Comparison of ENCODE assay signal across 10 mouse cellular contexts in the genomic region with DNA sequence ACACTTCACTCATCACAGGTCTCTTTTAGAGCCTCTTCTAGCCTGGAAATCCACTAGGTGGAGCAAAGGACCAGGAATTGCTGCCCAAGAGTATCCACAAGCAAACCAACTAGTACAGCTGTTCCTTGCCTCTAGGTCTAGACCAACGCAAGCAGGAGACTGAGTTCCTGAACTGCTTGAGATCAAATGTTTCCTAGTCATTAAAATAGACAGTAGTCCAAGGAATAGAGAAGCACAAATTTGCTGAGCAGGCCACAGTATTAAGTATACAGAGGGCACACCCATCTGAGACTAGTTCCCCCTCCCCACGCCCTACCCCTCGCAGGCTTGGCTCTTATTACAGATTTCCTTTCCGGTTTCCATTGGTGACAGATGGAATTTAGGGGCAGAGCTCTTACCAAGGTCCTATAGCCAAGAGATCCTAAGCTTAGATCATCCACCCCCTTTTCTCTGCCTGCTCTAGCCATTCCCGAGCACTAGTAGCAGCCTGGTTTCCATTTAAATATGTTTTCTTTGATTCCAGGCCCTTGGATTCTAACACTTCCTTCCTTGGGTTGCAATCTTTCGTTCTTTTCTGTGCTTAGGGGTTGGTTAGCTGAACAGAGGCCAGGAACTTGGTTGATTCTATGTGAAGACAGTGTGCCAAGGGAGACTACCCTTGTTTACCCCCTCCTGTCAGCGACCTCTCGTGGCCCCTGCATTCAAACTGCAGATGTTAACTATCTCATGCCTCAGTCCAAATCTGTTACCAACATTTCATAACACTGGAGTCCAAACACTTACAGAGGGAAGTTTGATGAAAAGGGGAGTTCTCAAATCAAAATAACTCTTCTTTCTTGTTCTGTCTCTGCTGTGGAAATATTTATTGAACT. TPM values are rescaled to one million over a fixed set of nuclear protein-coding genes. Genes with fewer than 3 reads are reported as not detected.
DNase-seq lines count a peak whose midpoint lies in the region; ATAC-seq lines count a peak whose summit lies in the region.
"Had no signal": no experiment of that assay in that cellular context is flagged by ENCODE, and none has a peak within 500 bp of the region (broad histone marks: within the 10 kb centered on the region; RNA-seq: fewer than 3 reads in every experiment).

No protein-coding gene starts in this region.

- peaks cover 2% of the 10 kb centered on the region; the same call in 1 of the 2 replicates for H3K4me1 ChIP-seq in heart, embryonic 16.5 days (ENCODE audit: control insufficient read depth, insufficient read depth, low read length)
- H3K4me1 ChIP-seq: neural tube, embryonic 13.5 days had no signal

- H3K4me3 ChIP-seq in heart, embryonic 16.5 days (ENCODE audit: low read length) = no peak overlapping the region
- H3K4me3 ChIP-seq: neural tube, embryonic 13.5 days had no signal

- H3K9me3 ChIP-seq in heart, embryonic 16.5 days (replicated peaks; ENCODE audit: control insufficient read depth, low read length) = no peaks in the 10 kb centered on the region
- H3K9me3 ChIP-seq: neural tube, embryonic 13.5 days had no signal

- peak; percentile 58 to 65 for DNase-seq in cerebellum, postnatal 14 days
- DNase-seq in cerebellum, adult 8-10 months = no peak
- peak; percentile 17 to 18 for DNase-seq in thymus, postnatal 36 days
- DNase-seq in thymus, postnatal 10 days (ENCODE audit: low spot score in 2 of 2) = no peak
- DNase-seq in left cerebral cortex, postnatal 36 days (ENCODE audit: low spot score in 2 of 2) = peak; percentile 14 to 25
- DNase-seq in right cerebral cortex, postnatal 4 days = peak; percentile 5

- H3K36me3 ChIP-seq in heart, embryonic 16.5 days (ENCODE audit: control insufficient read depth, insufficient read depth) = no peaks in the 10 kb centered on the region
- H3K36me3 ChIP-seq: neural tube, embryonic 13.5 days had no signal

- no peaks in the 10 kb centered on the region for H3K27me3 ChIP-seq in heart, embryonic 16.5 days (ENCODE audit: control insufficient read depth, insufficient read depth, low read length)
- H3K27me3 ChIP-seq: neural tube, embryonic 13.5 days had no signal

- intact Hi-C loops in left cerebral cortex, postnatal 36 days (cut with DNase I) = no loop called here

- no peak overlapping the region; the same call in 1 of the 2 replicates for H3K4me2 ChIP-seq in heart, embryonic 16.5 days (ENCODE audit: low read depth, low read length)
- H3K4me2 ChIP-seq: neural tube, embryonic 13.5 days had no signal

- no peak overlapping the region for H3K27ac ChIP-seq in heart, embryonic 16.5 days (ENCODE audit: low read length)
- H3K27ac ChIP-seq: neural tube, embryonic 13.5 days had no signal

- WGBS in heart, embryonic 16.5 days = 44% methylated on average over 8 of the region's 8 CpGs

- ATAC-seq in heart, embryonic 16.5 days (replicated peaks; ENCODE audit: extremely low read depth, insufficient read depth, low FRiP score) = 0 out of 2 replicates have a peak, but pooled peaks have one; percentile 14
- ATAC-seq in erythroid progenitor cell, adult 5-6 weeks (replicated peaks; ENCODE audit: low FRiP score, poor library complexity, severe bottlenecking) = no peak

- no peak overlapping the region for H3K9ac ChIP-seq in heart, embryonic 16.5 days (ENCODE audit: low read length)
- H3K9ac ChIP-seq: neural tube, embryonic 13.5 days had no signal

RNA-seq across cellular contexts. Expression of a gene that starts 21.0 kb away (rescaled TPM):
- 2.4 and 3.2 TPM in 2 replicates for polyA plus RNA-seq in heart, embryonic 16.5 days (2015; fragmentation: Nextera tagmentation; extraction: Ambion mirVana)
- total RNA-seq in left cerebral cortex, postnatal 36 days (2021) = 1 to 10 TPM; 1.3 to 1.5 TPM
- 1.1 TPM in 1 of 2 replicates, not detected in the other for total RNA-seq in erythroid progenitor cell, adult 5-6 weeks (2015; ENCODE audit: low replicate concordance)
- 1.3 TPM in 1 of 2 replicates, not detected in the other for total RNA-seq in erythroid progenitor cell, adult 5-6 weeks (2017; ENCODE audit: low replicate concordance)

RNA-seq across cellular contexts. Expression of a gene that starts 21.6 kb away (rescaled TPM):
- 13.3 and 16.6 TPM in 2 replicates for polyA plus RNA-seq in heart, embryonic 16.5 days (2015; fragmentation: Nextera tagmentation; extraction: Ambion mirVana)
- 10 to 100 TPM; 60.7 to 98.2 TPM for total RNA-seq in left cerebral cortex, postnatal 36 days (2021)
- total RNA-seq in erythroid progenitor cell, adult 5-6 weeks (2015; ENCODE audit: low replicate concordance) = 20.1 and 31.4 TPM in 2 replicates
- 22.8 and 31.3 TPM in 2 replicates for total RNA-seq in erythroid progenitor cell, adult 5-6 weeks (2017; ENCODE audit: low replicate concordance)

RNA-seq across cellular contexts. Expression of a gene that starts 50.3 kb away (rescaled TPM):
- not detected in 2 replicates for polyA plus RNA-seq in heart, embryonic 16.5 days (2015; fragmentation: Nextera tagmentation; extraction: Ambion mirVana)
- not detected for total RNA-seq in left cerebral cortex, postnatal 36 days (2021)
- total RNA-seq in erythroid progenitor cell, adult 5-6 weeks (2015; ENCODE audit: low replicate concordance) = not detected in 2 replicates
- not detected in 2 replicates for total RNA-seq in erythroid progenitor cell, adult 5-6 weeks (2017; ENCODE audit: low replicate concordance)
- total RNA-seq: heart, postnatal 14 days had no signal
- polyA plus RNA-seq: neural tube, embryonic 13.5 days had no signal

Comparison
In these comparisons a context has a peak if more than half of its experiments do, and no peak if none do; other contexts are left out.
1. DNase-seq: peak in cerebellum, postnatal 14 days (2 of 2), thymus, postnatal 36 days (2 of 2), left cerebral cortex, postnatal 36 days (2 of 2) and right cerebral cortex, postnatal 4 days (single experiment); none in cerebellum, adult 8-10 months (single experiment) and thymus, postnatal 10 days (0 of 2).